Mouse (Mus musculus) heart, postnatal 14 days (tissue): ENCODE results near the gene Cep57. TPM values are rescaled to one million over a fixed set of nuclear protein-coding genes. Genes with fewer than 3 reads are reported as not detected.
A peak's percentile ranks its signal among the peaks of the same experiment; 100 is the strongest.

Experiments
- DNase-seq, 2 experiments: peaks; one replicate each; pipeline ENCODE4 v3.0.0; 2021 to 2022
- intact Hi-C: fragments of 180-260 bp; cut with DNase I; formaldehyde crosslinking; loops from one replicate; pipeline ENCODE4 v1.15.1; 2025
- long read RNA-seq, 2 experiments: library from polyadenylated mRNA; stranded (forward); transcript quantifications; one replicate each; pipeline ENCODE4 v2.0.0; 2021
- total RNA-seq, 2 experiments: library from RNA; stranded (reverse); gene quantifications; 2 replicates each; pipeline ENCODE4 v1.2.3; 2021

The Cep57 gene
- 10 to 100 TPM; 14.0 to 14.1 TPM for total RNA-seq
- long read RNA-seq, experiment 1, transcript Cep57-201 (11 exons, 2,523 nt) = major isoform, 10 of 13 reads
- long read RNA-seq, experiment 1, partial matches to known transcripts = 0 of 13 reads
- long read RNA-seq, experiment 1, other reads (novel, unspliced or antisense) = 3 of 13 reads
- long read RNA-seq, experiment 2, transcript Cep57-201 (11 exons, 2,523 nt) = major isoform, 10 of 12 reads
- long read RNA-seq, experiment 2, partial matches to known transcripts = 0 of 12 reads
- long read RNA-seq, experiment 2, other reads (novel, unspliced or antisense) = 1 of 12 reads

DNA sequence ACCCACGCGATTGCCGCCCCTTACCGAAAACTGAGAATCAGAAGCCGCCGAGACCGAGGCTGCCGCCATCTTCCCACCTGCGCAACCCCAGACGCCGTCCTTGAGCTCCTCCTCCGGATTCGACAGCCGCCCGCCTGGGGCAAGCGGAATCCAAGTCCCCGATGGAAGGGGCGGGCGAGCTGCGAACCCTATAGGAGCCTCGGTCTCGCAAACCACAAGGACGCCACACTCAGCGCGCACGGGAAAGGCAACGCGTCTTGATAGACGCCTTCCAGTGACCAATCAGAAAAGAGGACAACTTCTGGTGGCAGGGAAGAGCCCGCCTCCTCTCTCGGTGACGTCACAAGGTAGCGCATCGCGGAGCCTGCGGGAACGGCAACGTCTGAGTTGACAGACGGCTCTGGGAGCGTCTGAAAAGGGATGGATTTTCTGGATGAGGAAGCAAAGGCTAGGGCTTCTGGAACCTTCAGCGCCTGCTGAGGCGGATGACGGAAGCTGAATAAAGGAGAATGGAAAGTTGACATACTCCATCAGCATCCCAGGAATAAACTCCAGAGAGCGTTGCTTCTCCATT is at the start of gene Cep57:
Gene Cep57 (minus strand): TSS at position 276 of the 574 bp plus-strand sequence.
- intact Hi-C loops = loop anchor here (5.0 kb wide), 2 partner anchors 80 to 450 kb away; partner anchors contain the start of genes Mtmr2 and Sesn3
- peak; percentile 92 for DNase-seq

DNA sequence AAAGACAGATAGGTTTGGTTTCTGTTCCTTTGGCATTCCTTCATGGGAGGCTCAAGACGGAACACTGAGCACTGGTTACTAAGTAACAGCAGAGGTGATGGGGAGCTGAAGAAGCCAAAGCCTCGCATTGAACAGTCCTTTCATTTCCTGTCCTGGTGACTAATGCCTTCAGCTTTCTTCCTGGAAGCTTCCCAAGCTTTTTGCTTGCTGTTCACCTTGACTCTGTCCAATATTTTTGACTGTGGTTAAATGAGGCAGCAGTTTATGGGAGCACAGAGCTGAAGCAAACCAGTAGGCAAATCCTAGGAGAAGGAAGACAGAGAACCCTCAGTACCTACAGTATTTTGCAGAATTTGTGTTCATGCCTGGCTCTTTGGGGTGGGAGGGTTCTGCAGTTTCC is 48.4 kb upstream of the Cep57 start:
- intact Hi-C loops = no loop called here
- no peak for DNase-seq

GRCm38 (mm10) chr9:13874359-13874758 is 47.5 kb upstream of the Cep57 start:
- intact Hi-C loops = no loop called here
- DNase-seq = no peak

GRCm38 (mm10) chr9:13871631-13872030 is 44.7 kb upstream of the Cep57 start:
- intact Hi-C loops = no loop called here
- DNase-seq = no peak

DNA sequence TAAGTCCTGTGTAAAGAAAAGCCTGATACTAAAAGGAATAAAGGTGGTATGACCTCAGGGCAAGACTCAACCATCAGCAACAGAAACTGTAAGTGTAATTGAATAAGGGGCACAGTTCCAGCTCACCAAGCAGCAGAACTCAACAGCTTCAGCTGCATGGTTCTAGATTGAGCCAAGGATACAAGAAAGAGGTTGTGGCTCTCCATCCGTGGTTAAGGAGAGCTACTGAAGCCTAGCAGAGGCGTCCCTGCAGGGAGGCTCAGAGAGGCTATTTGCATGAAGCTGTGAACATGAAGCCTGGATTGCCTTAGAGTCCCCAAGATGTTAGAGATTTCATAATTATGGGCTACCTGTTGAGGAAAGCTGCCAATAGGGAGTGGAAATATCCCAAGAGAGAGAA is 40.7 kb upstream of the Cep57 start:
- intact Hi-C loops = no loop called here
- no peak for DNase-seq

- DNase-seq = no peak
- intact Hi-C loops = no loop called here
Measured at GRCm38 (mm10) chr9:13856777-13857176, 29.9 kb upstream of the Cep57 start.

DNA sequence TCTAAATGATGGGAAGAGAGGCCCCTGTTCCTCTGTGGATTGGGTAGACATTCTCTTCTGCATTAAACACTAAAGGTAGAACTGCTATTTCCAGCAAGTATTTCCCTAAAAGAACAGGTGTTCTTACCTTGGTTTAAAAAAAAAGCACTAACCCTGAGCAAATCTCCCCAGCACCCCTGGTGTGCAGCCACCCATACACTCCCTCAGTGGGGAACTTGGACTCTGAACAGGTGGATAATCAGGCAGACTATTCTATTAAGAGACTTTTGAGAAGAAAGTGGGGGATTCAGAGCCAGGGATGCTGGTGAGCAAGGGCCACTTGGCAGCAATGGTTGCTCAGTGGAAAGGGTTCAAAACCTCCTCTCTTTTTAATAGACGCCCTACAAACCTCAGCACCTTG is 29.3 kb upstream of the Cep57 start:
- DNase-seq = no peak
- intact Hi-C loops = no loop called here

- no peak for DNase-seq
- intact Hi-C loops = no loop called here
Measured at GRCm38 (mm10) chr9:13853876-13854275, 27.0 kb upstream of the Cep57 start.

DNA sequence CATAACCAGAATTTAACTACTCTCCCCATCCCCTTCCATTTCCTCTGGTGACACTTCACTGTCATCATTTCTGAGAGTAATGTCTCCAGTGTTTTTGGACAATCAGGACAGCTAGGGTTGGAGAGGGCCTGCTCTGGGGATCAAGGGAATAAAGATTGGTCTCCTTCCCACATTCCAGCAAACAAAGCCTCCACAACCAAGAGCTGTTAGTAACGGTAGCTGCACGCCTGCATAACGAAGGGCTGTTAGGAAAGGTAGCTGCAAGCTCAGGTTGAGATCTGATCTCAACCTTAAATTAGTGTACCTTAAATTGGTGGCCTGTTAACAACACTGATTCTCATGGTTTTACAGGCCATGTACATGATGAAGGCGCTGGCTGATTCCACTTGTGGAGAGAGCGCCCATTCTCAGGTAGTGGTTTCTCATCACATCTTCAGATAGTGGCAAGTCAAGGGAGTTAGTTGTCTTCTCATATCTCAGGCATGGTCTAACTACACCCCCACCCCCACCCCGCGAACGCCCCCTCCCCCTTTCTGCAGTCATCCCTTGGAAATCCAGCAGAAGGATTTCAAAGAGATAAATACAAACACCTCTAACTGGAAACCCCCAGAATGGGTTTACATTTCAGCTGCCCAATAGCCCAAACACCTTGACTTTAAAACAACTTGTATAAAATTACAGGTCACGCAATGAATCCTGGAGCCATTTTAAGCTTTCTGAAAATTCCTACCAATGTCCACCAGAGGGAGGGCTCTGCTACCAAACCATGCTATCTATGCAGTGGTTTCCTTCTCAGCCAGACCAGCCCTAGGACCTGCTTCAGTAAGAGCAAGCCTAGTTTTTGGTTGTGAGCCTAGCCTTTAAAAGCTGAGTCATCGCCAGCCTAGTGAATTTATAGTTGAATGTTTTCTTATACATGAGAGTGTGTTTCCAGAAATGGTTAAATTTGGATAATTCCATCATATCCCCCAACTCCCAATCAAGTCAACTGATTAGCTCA is 21.9 kb upstream of the Cep57 start:
- peak in 1 of 2 experiments; percentile 36 for DNase-seq
- intact Hi-C loops = loop anchor here (2.0 kb wide), 1 partner anchor 494 kb away; no protein-coding TSS in a partner anchor

DNA sequence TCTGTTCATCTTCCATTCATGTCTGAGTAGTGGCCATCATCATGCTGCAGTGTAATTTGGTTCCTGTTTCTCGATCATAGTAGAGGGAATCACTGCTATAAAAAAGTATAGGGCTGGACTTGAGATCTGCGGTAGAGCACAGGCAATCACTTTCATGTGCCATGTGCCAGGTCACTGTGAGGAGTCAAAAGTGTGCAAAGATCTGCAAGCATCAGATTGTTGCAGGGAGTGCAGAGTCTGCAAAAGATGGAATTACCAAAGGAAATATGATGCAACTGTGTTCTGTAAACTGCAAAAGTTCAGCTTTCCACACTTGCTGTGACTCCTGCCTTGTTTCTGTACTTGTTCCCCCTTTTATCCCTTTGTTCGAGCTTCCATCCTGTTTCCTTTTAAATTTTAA is 20.7 kb upstream of the Cep57 start:
- no peak for DNase-seq
- intact Hi-C loops = no loop called here

DNA sequence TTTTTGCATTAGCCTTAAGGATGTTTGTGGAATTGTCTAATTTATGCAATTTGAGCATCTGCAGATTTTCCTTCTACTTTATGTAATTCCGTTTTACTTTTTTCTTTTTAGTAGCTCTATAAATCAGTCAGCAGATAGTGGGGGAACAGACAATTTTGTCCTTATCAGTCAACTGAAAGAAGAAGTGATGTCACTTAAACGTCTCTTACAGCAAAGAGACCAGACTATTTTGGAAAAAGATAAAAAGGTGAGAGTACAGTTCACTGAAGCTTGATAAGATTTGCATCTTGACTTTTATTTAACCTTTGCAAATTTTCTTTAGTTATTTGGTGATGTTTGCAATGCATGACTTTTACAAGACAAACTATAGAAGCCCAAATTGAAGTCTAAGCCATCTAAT is 9.8 kb upstream of the Cep57 start:
- no peak for DNase-seq
- intact Hi-C loops = no loop called here

GRCm38 (mm10) chr9:13835256-13835655 is 8.3 kb upstream of the Cep57 start:
- no peak for DNase-seq
- intact Hi-C loops = no loop called here

DNA sequence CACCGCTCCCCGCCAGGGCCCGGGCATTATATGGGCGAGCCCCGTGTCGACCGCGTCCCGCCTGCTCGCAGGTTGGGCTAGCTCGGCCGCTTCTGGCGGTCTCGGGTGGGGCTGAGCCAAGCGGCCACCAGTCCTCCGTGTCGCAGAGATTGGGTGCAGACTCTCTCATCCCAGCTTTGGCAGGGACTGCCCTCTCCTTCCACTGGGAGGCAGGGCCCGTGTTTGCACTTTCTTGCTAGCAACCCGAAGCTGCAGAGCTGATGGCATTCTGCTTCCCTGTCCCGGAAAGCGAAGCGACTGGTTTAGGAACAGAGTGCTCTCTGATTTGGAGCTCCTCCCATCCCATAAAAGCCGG is 1.2 kb upstream of the Cep57 start:
- DNase-seq = no peak
- intact Hi-C loops = loop anchor here (5.0 kb wide), 2 partner anchors 81 to 449 kb away; partner anchors contain the start of genes Mtmr2 and Sesn3

- peak; percentile 98 to 99 for DNase-seq
- intact Hi-C loops = loop anchor here (5.0 kb wide), 2 partner anchors 80 to 450 kb away; partner anchors contain the start of genes Mtmr2 and Sesn3
Measured at GRCm38 (mm10) chr9:13827406-13828086, 639 bp upstream of the Cep57 start, which contains the start of gene Fam76b. TSS of gene Fam76b (plus strand) at chr9:13827716.

DNA sequence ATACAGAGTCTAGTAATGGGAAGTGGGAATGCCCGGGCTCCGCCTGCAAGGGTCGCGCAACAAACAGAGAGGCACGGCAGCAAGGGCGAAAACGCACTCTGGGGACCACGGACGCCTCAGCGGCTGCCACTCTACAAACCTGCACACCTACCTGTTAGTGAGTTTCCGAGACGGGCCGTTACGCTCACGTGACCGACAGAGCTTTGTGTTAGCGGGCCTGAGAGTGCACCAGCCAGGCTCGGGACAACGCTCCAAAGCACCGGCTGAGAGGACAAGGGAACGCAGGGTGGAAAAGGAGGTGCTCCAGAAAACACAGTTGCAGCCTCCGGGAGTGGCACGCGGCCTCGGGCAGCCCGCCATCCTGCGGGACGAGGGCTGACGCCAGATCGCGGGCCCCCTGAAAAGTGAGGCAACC is 509 bp downstream of the Cep57 start:
- no peak for DNase-seq
- intact Hi-C loops = loop anchor here (5.0 kb wide), 2 partner anchors 79 to 451 kb away; partner anchors contain the start of genes Mtmr2 and Sesn3

DNA sequence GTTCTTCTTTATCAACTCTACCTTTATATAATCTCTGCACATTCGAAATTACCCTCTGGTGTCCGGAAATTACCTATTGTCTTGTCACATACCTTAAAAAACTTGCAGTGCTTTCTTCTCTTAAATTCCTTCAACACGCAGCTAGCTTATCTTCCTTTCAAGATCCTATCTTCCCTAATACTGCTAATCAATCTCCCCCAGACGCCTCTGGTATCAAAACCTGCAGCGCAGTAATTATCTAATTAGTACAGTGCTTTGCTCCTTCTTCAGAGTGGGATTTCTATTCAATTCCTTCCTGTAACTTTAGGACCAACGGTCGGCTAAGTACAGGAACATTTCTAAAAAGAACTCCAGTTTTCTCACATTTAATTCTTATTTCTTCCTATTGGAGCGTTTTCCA is 1.0 kb downstream of the Cep57 start:
- intact Hi-C loops = loop anchor here (5.0 kb wide), 2 partner anchors 79 to 451 kb away; partner anchors contain the start of genes Mtmr2 and Sesn3
- no peak for DNase-seq

DNA sequence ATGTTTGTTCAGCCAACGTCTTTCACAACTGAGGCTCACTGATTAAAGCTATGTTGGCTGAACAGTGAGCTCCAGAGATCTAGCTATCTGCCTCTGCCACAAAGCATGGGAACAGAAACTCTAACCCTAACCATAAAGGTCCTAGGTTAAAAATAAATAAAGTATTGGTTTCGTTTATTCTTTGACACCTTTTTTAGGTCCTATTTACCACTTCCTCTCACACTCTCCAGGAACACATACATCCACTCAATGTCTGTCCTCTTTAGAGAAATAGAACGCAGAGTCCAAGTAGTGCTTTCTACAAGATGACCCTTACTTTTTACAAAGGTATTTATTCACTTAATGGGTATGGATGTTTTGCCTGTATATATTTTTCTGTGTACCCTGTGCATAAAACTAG is 6.1 kb downstream of the Cep57 start:
- intact Hi-C loops = no loop called here

GRCm38 (mm10) chr9:13818369-13818768 is 8.5 kb downstream of the Cep57 start:
- intact Hi-C loops = no loop called here
- DNase-seq = no peak

More for the DNA sequence above, 6.1 kb downstream of the Cep57 start:
- DNase-seq = no peak

DNA sequence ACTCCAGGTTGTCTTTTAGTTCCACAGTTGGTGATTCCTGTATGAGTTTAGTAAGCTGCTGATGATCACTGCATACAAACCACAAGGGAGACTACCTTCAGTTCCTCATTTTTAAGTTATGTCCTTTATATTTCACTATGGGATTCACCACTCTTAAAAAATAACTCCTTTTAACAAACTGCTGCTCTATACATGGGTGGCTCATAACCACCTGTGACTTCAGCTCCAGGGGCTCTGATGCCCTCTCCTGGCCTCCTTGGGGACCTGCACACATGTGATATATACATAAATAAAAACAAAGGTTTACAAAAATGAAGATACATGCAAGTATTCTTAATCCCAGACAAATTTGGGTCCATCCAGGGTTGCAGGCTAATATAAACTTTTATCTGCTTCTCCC is 17.0 kb downstream of the Cep57 start:
- intact Hi-C loops = loop anchor here (5.0 kb wide), 1 partner anchor 63 kb away; the partner anchor contains the start of gene Mtmr2

DNA sequence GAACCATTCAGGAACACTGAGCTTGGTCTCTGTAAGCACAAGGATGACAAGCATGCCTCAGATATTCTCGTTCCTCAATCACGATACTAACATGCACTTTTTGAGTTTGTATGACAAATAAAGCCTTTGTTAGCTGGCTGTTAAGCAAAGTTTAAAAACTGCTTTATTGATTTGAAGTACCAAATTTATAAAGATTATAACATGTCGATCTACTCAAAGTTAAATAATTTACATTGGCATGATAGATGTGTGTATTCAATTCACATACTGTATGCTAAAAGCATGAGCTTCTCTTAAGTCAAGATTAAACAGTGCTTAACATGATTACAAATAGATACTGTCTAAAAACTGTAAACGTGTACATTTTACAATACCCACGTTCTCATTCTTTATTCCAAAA is 19.2 kb downstream of the Cep57 start:
- intact Hi-C loops = loop anchor here (5.0 kb wide), 1 partner anchor 60 kb away; the partner anchor contains the start of gene Mtmr2
- no peak for DNase-seq

More for the DNA sequence above, 17.0 kb downstream of the Cep57 start:
- DNase-seq = peak in 1 of 2 experiments; percentile 8
